Mouse (Mus musculus) cerebellum, postnatal 25 days (tissue): Measurements from ENCODE around the gene Gm2663.
"Not testable (repeated sequence)": the region's sequence is repeated elsewhere in the genome, so short reads cannot be mapped to it uniquely, and the experiment has no call there.

Experiments used
- DNase-seq, 2 experiments: peaks; one replicate each; pipeline ENCODE4 v3.0.0; 2021; ENCODE audit warnings: mixed read lengths in 2 of 2

Gm2663 gene

DNA sequence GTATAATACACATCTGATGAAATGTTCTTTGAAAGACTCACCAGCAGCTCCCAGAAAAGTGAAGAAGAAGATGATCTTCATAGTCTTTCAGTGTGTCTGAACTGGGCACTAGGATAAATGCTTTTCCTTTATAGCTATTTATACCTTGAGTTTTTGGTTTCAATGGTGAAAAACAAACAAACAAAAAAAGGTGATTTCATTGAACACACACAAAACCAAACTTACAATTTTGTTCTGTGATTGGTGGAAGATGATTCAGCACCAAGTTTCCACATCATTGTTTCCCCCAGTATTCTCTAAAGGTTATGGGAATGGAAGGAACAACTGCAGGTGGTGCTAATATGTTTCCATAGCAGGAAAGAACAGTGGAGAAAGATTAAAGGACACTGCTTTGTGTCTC lies at the start of gene Gm2663:
Gene Gm2663, minus strand, starts transcription at position 101 of the 400 bp plus-strand sequence.
- not testable (repeated sequence) for DNase-seq

DNA sequence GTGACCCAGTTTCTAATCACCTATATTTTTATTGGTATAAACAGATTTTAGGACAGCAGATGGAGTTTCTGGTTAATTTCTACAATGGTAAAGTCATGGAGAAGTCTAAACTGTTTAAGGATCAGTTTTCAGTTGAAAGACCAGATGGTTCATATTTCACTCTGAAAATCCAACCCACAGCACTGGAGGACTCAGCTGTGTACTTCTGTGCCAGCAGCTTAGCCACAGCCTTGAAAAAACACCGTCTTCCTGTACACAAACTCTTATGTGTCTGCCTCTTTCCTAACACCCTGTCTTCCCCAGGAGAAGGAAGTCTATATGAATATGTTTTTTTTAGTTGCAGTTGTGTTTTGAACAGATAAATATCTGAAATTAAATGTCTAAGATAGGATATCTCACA lies 49.3 kb upstream of the Gm2663 start:
- no peak for DNase-seq

DNA sequence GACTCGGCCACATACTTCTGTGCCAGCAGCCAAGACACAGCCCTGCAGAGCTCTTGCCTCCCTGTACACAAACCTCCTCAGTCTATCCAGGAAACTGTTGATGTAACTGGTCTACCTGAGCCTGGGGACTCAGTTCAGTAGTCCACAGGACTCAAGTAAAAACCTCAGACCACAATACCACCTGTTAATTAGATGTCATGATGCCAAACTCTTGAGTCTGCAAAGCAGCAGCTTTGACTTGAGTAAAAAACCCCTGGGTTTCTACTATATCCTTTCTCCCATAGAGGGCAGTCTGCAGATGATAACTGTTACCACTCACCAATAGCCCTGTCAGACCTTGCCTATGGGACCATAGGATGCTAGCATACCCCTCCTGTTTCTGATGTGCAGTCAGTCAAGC lies 48.7 kb upstream of the Gm2663 start:
- DNase-seq: no peak

DNA sequence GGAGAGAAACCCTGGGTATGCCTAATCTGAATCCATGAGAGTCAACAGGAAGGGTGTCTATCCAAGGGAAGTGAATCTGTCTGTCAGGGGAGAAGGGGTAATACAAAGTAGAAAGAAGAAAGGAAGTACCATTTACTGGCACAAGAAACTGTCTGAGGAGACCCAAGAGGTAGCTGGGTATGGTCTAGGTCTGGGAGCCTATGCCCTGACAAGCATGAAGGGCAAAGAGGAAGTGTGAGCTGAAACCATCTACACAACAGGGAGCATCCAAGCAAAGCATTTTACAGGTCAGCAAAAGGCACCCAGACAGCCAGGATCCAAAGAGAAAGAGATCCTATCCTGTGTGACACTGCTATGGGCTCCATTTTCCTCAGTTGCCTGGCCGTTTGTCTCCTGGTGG lies 47.9 kb upstream of the Gm2663 start:
- no peak for DNase-seq

DNA sequence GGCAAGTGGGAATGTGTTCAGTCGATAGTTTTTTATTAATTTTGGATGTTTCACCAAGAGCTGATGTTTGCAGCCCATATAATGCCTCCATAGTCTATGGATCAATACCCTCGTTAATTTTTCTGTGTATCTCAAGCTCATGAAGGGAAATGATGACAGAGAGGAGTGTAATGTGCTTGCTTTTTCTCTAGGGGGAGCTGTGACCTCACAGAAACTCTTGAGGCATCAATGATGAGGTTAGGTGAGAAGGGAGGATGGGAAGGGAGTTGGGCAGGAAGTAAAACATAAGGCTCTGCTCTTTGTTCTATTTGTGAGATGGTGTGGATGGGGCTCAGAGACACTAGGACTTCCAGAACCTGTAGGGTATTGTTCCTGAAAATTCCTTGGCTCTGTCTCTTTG lies 47.3 kb upstream of the Gm2663 start:
- DNase-seq: no peak

DNA sequence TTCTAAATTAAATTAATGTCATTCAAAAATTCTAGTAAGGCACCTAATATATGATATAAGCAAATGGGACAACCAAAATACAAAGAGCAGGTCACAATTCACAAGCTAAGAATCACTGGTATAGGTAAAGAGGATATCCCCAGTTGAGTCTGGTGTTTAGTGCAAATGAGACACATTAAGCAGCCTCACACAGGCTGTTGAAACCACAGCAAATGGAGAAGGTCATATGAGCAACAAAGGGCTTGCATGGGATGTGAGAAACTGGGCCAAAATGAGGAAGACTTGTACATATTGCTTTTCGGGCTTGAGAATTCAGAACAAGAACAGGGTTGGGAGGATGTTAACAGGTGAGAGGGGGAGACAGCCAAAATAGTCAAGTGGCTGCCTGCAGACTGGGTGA lies 45.5 kb upstream of the Gm2663 start:
- no peak for DNase-seq

DNA sequence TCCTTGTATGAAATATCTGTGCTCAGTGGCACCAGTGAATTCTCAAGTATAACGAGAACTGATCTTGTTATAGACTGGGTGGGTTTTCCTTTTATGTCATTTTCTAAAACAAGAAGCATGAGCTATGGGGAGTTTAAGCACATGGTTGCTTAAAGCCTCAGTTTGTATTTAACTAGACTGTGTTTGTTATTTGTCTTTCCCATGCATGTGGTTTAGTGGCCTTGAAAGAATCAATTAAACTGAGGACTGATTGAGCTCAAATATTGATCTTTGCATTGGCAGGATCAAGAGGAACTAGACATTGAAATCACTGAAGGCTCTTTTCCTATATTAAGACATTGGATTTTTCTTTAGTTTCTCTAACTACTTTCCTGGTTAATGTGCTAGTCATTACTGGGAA lies 45.0 kb upstream of the Gm2663 start:
- DNase-seq: no peak

DNA sequence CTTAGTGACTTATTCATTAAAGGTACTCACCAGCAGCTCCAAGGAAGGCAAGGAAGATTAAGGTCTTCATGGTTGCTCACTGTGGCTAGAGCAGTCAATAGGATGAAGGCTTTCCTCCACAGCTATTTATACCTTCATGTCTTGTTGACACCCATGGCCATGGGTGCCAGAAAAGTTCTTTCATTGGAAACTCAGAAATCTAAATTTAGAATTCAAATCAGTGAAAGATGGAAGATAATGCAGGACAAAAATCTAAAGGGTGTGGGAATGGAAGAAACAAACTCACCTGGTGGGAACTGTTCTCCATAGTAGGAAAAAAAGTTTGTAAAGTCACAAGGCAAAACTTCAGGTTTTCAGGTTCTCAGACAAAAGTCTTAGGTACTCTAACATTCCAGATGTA lies 36.1 kb upstream of the Gm2663 start, which contains the start of gene 2210010C04Rik:
Gene 2210010C04Rik, minus strand, starts transcription at position 101 of the 400 bp plus-strand sequence.
- no peak for DNase-seq

DNA sequence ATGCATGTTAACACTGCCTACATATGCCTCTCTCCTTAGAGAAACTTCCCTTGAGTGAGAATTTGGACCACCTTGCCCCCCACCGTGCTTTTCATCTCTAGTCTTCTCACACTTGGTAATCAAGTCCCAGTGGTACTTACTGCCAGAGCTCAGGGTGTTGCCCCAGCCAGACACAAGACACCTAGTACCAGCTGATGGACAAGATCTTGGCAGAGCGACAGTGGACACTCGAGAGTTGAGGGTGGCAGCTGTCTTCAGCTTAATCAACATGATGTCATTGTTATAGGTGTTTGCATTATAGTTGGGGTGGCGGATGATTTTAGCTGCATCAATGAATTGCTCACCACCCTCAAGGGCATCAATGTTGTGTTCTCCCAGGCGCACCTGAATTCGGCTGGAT lies 33.5 kb upstream of the Gm2663 start:
- DNase-seq: no peak

DNA sequence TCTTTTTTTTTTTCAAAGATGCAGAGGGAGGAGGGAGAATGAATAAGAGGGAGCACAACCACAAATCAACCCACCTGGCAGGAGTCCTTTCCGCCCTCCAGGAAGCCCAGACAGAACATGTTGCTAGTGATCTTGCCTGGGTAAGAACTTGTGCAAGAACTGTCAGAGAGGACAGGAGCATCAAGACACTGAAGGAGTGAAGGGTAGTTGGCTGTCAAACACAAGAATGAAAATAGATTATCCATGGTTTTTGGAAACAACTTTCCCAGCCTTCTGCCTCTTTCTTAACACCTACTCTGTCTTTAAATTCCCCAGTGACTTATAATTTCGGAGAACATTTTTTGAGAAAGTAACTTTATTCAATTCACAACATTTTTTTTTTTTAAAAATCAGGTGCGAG lies 33.0 kb upstream of the Gm2663 start:
- DNase-seq: no peak

DNA sequence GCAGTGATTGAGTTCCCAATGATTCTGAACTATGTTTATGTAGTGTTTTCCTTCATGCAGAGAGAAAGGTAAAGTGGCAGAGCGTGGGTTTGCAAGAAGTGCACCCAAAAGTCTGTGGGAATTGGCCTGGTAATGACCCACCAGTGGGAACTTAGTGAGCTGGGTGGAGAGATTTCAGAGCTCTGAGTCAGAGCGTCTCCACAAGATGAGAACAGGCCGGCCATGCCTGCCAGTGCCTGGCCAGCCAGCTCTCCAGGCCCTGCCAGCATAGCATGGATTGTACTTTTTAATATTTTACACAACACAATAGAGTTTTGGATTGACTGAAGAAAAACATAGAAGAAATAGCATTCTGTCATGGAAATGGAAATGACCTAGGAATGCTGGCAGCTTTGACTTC lies 31.5 kb upstream of the Gm2663 start:
- DNase-seq: no peak

DNA sequence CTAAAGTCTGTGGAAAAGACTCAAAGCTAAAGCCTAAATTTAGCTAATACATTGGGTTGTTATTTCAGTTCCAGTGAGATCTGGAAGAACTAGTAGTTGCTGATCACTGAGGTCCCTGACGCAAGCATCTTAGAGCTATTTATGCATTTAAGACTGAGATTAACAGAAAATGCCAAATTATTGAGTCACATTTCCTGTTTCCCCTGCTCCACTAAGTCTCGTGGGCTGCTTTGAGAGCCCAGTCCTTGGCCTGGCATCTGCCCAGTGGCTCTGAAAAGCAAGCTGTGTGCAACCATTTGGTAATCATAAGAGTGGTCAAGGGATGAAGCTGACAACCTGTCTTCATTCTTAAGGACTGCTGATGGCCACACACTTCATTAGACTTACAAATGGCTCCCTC lies 27.8 kb upstream of the Gm2663 start:
- no peak for DNase-seq

DNA sequence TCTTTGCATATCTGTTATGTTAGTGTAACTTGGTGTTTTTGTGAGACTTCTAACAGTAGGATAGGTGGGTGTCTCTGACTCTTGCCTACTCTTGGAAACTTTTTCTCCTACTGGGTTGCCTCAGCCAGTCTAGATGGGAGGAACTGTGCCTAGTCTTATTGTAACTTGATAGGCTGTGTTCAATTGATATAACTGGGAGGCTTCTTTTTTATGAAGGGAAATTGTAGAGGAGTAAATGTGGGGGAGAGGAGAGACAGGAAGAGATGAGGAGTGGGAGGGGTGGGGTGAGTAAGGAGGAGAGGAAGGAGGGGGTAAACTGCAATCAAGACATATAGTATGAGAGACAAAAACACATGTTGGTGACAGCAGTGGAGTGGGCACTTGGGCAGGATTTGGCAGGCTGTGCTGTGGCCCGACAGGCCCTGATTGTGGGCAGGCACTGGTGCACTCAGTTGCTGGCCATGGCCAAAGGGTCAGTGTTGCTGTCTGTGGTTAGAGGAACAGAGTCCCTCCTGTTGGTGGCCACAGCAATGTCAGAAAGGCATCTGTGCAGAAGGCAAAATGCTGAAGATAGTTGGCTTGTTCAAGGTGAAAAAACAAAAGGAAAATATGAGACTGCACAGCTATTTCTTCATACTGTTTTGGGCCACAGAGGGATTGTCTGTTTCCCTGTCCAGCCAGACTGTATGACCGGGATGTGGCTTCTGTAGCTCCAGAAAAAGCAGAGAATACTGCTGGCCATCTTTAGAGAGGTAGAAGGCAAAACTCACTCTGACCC lies 26.8 kb upstream of the Gm2663 start:
- DNase-seq: no peak

DNA sequence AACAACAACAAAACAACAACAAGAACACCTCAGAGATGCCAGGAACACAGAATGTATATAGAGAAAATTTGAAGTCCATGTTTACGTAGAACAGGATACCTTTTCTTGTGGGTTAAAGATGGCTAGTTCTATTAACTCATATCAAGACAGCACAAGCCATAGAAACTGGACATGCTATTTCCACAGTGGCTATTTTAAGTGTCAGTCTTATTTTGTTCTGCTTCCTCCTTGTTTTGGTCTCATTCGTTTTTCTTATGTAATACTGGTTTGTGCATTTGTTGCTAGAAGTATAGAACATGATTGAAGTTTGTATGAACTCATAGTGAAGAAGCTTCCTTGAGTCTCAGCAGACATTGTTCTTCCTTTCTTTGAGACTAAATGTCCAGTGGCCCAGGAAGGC lies 19.9 kb upstream of the Gm2663 start:
- DNase-seq: no peak

DNA sequence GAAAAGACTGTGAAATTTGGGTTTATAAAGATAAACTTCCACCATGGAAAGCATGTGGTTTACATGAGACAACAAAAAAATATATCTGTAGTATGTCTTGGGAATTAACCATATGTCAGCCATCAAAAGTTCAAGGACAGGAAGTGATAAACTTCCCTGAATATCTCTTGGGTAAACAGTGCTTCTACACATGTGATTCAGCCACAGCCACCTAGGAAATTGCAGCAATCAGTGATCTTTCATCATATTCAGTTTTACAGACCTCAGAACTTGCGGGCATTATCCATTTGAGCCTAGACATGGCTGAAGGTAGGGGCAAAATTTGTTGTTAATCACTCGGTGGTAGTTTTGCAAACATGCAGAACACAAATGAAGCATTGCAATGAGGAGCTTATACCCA lies 19.4 kb upstream of the Gm2663 start:
- no peak for DNase-seq

DNA sequence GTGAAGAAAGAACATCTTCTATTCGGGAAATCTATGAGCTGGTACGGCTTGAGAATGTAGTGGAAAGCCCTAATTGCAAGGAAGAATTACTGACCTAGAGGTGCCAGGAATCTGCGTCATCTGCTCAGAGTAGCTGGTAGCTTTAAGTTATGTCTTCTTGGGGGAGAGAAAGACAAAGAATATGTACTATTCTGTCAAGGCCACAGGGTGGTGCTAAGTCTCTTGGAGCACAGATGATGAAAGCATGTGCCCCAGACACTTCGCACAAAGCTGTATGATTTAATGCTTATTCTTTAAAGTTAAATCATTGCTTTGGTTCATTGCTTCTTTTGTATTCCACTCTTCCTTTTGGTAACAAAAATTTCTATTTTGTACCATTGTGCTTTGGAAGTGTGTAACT lies 15.8 kb upstream of the Gm2663 start:
- DNase-seq: no peak

DNA sequence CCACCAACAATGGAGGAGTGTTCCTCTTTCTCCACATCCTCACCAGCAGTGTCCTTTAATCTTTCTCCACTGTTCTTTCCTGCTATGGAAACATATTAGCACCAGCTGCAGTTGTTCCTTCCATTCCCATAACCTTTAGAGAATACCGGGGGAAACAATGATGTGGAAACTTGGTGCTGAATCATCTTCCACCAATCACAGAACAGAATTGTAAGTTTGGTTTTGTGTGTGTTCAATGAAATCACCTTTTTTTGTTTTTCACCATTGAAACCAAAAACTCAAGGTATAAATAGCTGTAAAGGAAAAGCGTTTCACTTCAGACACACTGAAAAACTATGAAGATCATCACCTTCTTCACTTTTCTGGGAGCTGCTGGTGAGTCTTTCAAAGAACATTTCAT lies 34.8 kb downstream of the Gm2663 start, which contains the start of gene 1810009J06Rik:
Gene 1810009J06Rik, plus strand, starts transcription at position 301 of the 400 bp plus-strand sequence.
- not testable (repeated sequence) for DNase-seq

DNA sequence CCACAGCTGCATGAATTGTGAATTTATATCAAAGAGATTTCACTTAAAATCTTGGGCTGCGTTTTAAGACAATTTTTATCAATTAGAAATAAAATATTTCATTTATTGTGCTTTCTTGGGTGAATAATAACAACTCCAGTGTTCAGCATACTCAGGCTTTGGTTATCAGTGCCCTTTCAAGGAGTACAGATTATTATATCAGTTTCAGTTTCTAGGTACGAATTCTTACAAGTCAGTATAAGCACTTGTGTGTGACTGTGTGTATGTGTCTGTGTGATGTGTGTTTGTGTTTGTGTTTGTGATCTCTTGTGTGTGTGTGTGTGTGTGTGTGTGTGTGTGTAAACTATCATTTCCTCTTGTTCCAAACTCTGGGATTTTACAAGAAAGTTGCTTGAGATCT lies 45.6 kb downstream of the Gm2663 start:
- DNase-seq: no peak

DNA sequence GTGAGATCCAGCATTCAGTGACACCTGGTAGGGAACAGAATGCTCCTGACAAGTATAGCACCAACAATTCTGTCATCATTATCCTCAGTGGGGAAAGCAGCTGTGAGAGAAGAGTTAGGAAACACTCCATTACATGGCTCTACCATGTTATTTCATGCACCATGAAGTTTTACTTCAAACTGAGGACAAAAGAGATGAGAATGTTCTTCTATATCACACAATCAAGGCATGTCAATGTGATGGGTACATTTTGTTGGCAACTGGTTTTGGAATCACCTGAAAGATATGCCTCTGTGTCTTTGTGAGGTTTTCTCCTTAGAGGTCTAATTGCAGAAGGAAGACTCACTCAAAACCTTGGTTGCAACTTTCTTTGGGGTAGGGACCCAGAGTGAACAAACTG lies 47.5 kb downstream of the Gm2663 start, which contains the start of gene Gm4744:
Gene Gm4744, minus strand, starts transcription at position 101 of the 400 bp plus-strand sequence.
- DNase-seq: no peak
